In the genomic region with DNA sequence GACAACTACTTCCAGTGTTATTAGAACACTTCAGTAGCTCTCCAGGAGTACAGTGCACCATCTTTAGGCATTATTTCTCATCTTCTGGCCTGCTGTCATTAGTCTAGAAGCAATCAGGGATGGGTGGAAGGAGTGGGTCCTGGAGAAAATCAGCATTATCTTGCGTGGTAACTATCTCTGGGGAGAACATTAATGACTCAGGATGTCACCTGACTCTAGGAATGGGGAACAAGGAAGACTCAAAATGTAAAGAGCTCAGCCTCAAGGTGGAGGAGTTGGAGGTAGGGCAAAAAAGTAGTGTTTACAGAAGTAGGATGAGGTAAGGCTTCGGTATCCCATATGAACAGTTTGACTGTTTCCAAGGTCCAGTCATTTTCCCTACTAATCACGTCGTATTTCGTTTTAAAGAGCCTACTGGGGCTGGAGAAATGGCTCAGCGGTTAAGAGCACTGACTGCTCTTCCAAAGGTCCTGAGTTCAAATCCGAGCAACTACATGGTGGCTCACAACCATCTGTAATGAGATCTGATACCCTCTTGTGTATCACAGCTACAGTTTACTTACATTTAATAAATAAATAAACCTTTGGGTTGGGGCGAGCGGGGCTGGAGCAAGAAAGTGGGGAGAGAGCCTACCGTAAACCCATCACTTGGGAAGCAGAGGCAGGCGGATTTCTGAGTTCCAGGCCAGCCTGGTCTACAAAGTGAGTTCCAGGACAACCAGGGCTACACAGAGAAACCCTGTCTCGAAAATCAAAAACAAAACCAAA, we compare ENCODE assay signal across 7 mouse cellular contexts. TPM values are rescaled to one million over a fixed set of nuclear protein-coding genes. Genes with fewer than 3 reads are reported as not detected.
DNase-seq lines count a peak whose midpoint lies in the region; ATAC-seq and TF ChIP-seq lines count a peak whose summit lies in the region.

No protein-coding gene starts in this region.

- no peaks in the 10 kb centered on the region for H3K9me3 ChIP-seq in ES-Bruce4 (replicated peaks; ENCODE audit: control insufficient read depth, insufficient read depth, low read length, poor library complexity, severe bottlenecking)
- H3K9me3 ChIP-seq in embryonic facial prominence, embryonic 12.5 days, result no peaks in the 10 kb centered on the region
- no peaks in the 10 kb centered on the region for H3K9me3 ChIP-seq in hindbrain, embryonic 14.5 days (ENCODE audit: control insufficient read depth, low read length)
- no peaks in the 10 kb centered on the region for H3K9me3 ChIP-seq in liver, postnatal 0 days (ENCODE audit: low read length)
- no peaks in the 10 kb centered on the region for H3K9me3 ChIP-seq in stomach, embryonic 16.5 days (replicated peaks; ENCODE audit: control insufficient read depth, low read length)

- H3K4me1 ChIP-seq in ES-Bruce4 (ENCODE audit: control insufficient read depth, insufficient read depth, low read length), result no peaks in the 10 kb centered on the region
- H3K4me1 ChIP-seq in embryonic facial prominence, embryonic 12.5 days, result peaks cover 14% of the 10 kb centered on the region
- peaks cover 16% of the 10 kb centered on the region for H3K4me1 ChIP-seq in hindbrain, embryonic 14.5 days (replicated peaks; ENCODE audit: control insufficient read depth, insufficient read depth, low read length)
- peaks cover 22% of the 10 kb centered on the region for H3K4me1 ChIP-seq in liver, postnatal 0 days (ENCODE audit: insufficient read depth)
- peaks cover 13% of the 10 kb centered on the region for H3K4me1 ChIP-seq in stomach, embryonic 16.5 days (ENCODE audit: control insufficient read depth, insufficient read depth, low read length)

- DNase-seq in A20 (ENCODE audit: low read depth, low spot score), result peak; percentile 63
- no peak for DNase-seq in hindbrain, embryonic 14.5 days (ENCODE audit: low spot score)
- no peak for DNase-seq in liver, postnatal 0 days

- no peak for ATAC-seq in embryonic facial prominence, embryonic 12.5 days (ENCODE audit: insufficient number of reproducible peaks, insufficient read depth, low FRiP score, low TSS enrichment)
- peak; percentile 0; the same call in 1 of the 2 replicates for ATAC-seq in hindbrain, embryonic 14.5 days (ENCODE audit: low FRiP score)
- ATAC-seq in liver, postnatal 0 days, result no peak
- ATAC-seq in stomach, embryonic 16.5 days (ENCODE audit: insufficient read depth, low FRiP score), result no peak
- no peak for ATAC-seq in granulocyte monocyte progenitor cell, adult 5-6 weeks (replicated peaks; ENCODE audit: poor library complexity, severe bottlenecking)

- peak overlapping the region; percentile 93 for H3K4me3 ChIP-seq in ES-Bruce4 (ENCODE audit: low read depth, low read length)
- peak overlapping the region; percentile 91 for H3K4me3 ChIP-seq in embryonic facial prominence, embryonic 12.5 days
- peak overlapping the region; percentile 87 for H3K4me3 ChIP-seq in hindbrain, embryonic 14.5 days (replicated peaks; ENCODE audit: low read length)
- H3K4me3 ChIP-seq in liver, postnatal 0 days (ENCODE audit: low read depth, low read length), result peak overlapping the region; percentile 84
- peak overlapping the region; percentile 46 for H3K4me3 ChIP-seq in stomach, embryonic 16.5 days (replicated peaks; ENCODE audit: low read length)

- H3K27ac ChIP-seq in ES-Bruce4 (ENCODE audit: insufficient read depth, low read length), result peak overlapping the region; percentile 93
- peak overlapping the region; percentile 92 for H3K27ac ChIP-seq in embryonic facial prominence, embryonic 12.5 days
- H3K27ac ChIP-seq in hindbrain, embryonic 14.5 days, result peak overlapping the region; percentile 95
- H3K27ac ChIP-seq in liver, postnatal 0 days (ENCODE audit: low read depth), result peak overlapping the region; percentile 87
- peak overlapping the region; percentile 87 for H3K27ac ChIP-seq in stomach, embryonic 16.5 days (ENCODE audit: low read length)

- peak overlapping the region; percentile 78 for H3K9ac ChIP-seq in ES-Bruce4 (ENCODE audit: low read depth, poor library complexity, severe bottlenecking)
- H3K9ac ChIP-seq in embryonic facial prominence, embryonic 12.5 days, result no peak overlapping the region
- peak overlapping the region; percentile 57 for H3K9ac ChIP-seq in hindbrain, embryonic 14.5 days
- peak overlapping the region; percentile 49 for H3K9ac ChIP-seq in liver, postnatal 0 days (replicated peaks)
- H3K9ac ChIP-seq in stomach, embryonic 16.5 days (ENCODE audit: low read length), result peak overlapping the region; percentile 69

- peak overlapping the region; percentile 51 for H3K4me2 ChIP-seq in embryonic facial prominence, embryonic 12.5 days (replicated peaks)
- H3K4me2 ChIP-seq in hindbrain, embryonic 14.5 days (replicated peaks), result peak overlapping the region; percentile 60
- H3K4me2 ChIP-seq in liver, postnatal 0 days (ENCODE audit: low read depth, low read length), result peak overlapping the region; percentile 80
- peak overlapping the region; percentile 63 for H3K4me2 ChIP-seq in stomach, embryonic 16.5 days (ENCODE audit: low read depth, low read length)

- no peak for TF ChIP-seq EP300 in ES-Bruce4 (IDR thresholded peaks at IDR 0.05; ENCODE audit: insufficient read depth, low read depth, low read length)
- no peak for TF ChIP-seq EP300 in liver, postnatal 0 days (IDR thresholded peaks at IDR 0.05; ENCODE audit: low read depth)

- H3K27me3 ChIP-seq in ES-Bruce4 (ENCODE audit: control insufficient read depth, insufficient read depth, low read length, poor library complexity, severe bottlenecking), result no peaks in the 10 kb centered on the region
- H3K27me3 ChIP-seq in embryonic facial prominence, embryonic 12.5 days, result no peaks in the 10 kb centered on the region
- no peaks in the 10 kb centered on the region for H3K27me3 ChIP-seq in hindbrain, embryonic 14.5 days (ENCODE audit: control insufficient read depth, insufficient read depth, low read length)
- no peaks in the 10 kb centered on the region for H3K27me3 ChIP-seq in liver, postnatal 0 days (ENCODE audit: insufficient read depth, low read length)
- no peaks in the 10 kb centered on the region for H3K27me3 ChIP-seq in stomach, embryonic 16.5 days (ENCODE audit: control insufficient read depth, insufficient read depth, low read length)

- no peak for TF ChIP-seq POLR2A in ES-Bruce4 (IDR thresholded peaks at IDR 0.05; ENCODE audit: insufficient read depth, low read length)

- TF ChIP-seq CTCF in ES-Bruce4 (IDR thresholded peaks at IDR 0.05; ENCODE audit: low read depth, low read length), result no peak
- TF ChIP-seq CTCF in liver, postnatal 0 days (IDR thresholded peaks at IDR 0.05; ENCODE audit: low read depth), result no peak

- peaks cover 12% of the 10 kb centered on the region for H3K36me3 ChIP-seq in ES-Bruce4 (ENCODE audit: control insufficient read depth, insufficient read depth, low read length, poor library complexity, severe bottlenecking)
- H3K36me3 ChIP-seq in embryonic facial prominence, embryonic 12.5 days, result peaks cover 11% of the 10 kb centered on the region
- H3K36me3 ChIP-seq in hindbrain, embryonic 14.5 days (replicated peaks; ENCODE audit: control insufficient read depth, insufficient read depth), result peaks cover 12% of the 10 kb centered on the region
- H3K36me3 ChIP-seq in liver, postnatal 0 days (replicated peaks; ENCODE audit: insufficient read depth, low read length), result peaks cover 12% of the 10 kb centered on the region; the same call in 1 of the 2 replicates
- peaks cover 4% of the 10 kb centered on the region; the same call in 1 of the 2 replicates for H3K36me3 ChIP-seq in stomach, embryonic 16.5 days (ENCODE audit: control insufficient read depth, insufficient read depth, low read length)

- WGBS in embryonic facial prominence, embryonic 12.5 days, result 63% methylated on average over 12 of the region's 12 CpGs
- 64% methylated on average over 12 of the region's 12 CpGs for WGBS in hindbrain, embryonic 14.5 days
- 57% methylated on average over 12 of the region's 12 CpGs for WGBS in liver, postnatal 0 days (ENCODE audit: insufficient replicate concordance)
- 58% methylated on average over 12 of the region's 12 CpGs for WGBS in stomach, embryonic 16.5 days

RNA-seq across cellular contexts. Expression of a gene that starts 0.7 kb away (rescaled TPM):
- polyA plus RNA-seq in ES-Bruce4 (2011; ENCODE audit: insufficient read depth, insufficient read length, low read depth, missing spikeins), result 144 and 146 TPM in 2 replicates
- 158 TPM in 2 replicates for polyA plus RNA-seq in embryonic facial prominence, embryonic 12.5 days (2016; fragmentation: Nextera tagmentation; extraction: Ambion mirVana)
- 87.3 and 90.7 TPM in 2 replicates for polyA plus RNA-seq in hindbrain, embryonic 14.5 days (2014; fragmentation: Nextera tagmentation; extraction: Ambion mirVana)
- polyA plus RNA-seq in liver, postnatal 0 days (2015; fragmentation: Nextera tagmentation; extraction: Ambion mirVana), result 12.7 and 16.8 TPM in 2 replicates
- 67.4 and 82.3 TPM in 2 replicates for polyA plus RNA-seq in stomach, embryonic 16.5 days (2015; fragmentation: Nextera tagmentation; extraction: Ambion mirVana)
- 96.3 and 133 TPM in 2 replicates for total RNA-seq in granulocyte monocyte progenitor cell, adult 5-6 weeks (2014; fragmentation: Nextera tagmentation)
- total RNA-seq in granulocyte monocyte progenitor cell, adult 5-6 weeks (2017), result 139 and 141 TPM in 2 replicates

RNA-seq across cellular contexts. Expression of a gene that starts 38.1 kb away (rescaled TPM):
- 2.2 and 3.3 TPM in 2 replicates for polyA plus RNA-seq in ES-Bruce4 (2011; ENCODE audit: insufficient read depth, insufficient read length, low read depth, missing spikeins)
- 0.98 and 1.1 TPM in 2 replicates for polyA plus RNA-seq in embryonic facial prominence, embryonic 12.5 days (2016; fragmentation: Nextera tagmentation; extraction: Ambion mirVana)
- 0.67 and 1.7 TPM in 2 replicates for polyA plus RNA-seq in hindbrain, embryonic 14.5 days (2014; fragmentation: Nextera tagmentation; extraction: Ambion mirVana)
- polyA plus RNA-seq in liver, postnatal 0 days (2015; fragmentation: Nextera tagmentation; extraction: Ambion mirVana), result 0.06 TPM in 1 of 2 replicates, not detected in the other
- polyA plus RNA-seq in stomach, embryonic 16.5 days (2015; fragmentation: Nextera tagmentation; extraction: Ambion mirVana), result 0.43 and 0.67 TPM in 2 replicates
- not detected in 2 replicates for total RNA-seq in granulocyte monocyte progenitor cell, adult 5-6 weeks (2014; fragmentation: Nextera tagmentation)
- not detected in 2 replicates for total RNA-seq in granulocyte monocyte progenitor cell, adult 5-6 weeks (2017)
